Mouse (Mus musculus) megakaryocyte-erythroid progenitor cell, adult 5-6 weeks (primary cell): ENCODE measurements around the gene Mapkapk3. TPM values are rescaled to one million over a fixed set of nuclear protein-coding genes. Genes with fewer than 3 reads are reported as not detected.
A peak's percentile ranks its signal among the peaks of the same experiment; 100 is the strongest.

Experiments
- ATAC-seq: replicated peaks from 2 replicates; pipeline ENCODE4 v1.8.0; 2016; ENCODE audit warnings: mild to moderate bottlenecking, inconsistent platforms; ENCODE audit not compliant: severe bottlenecking, poor library complexity, low FRiP score, low TSS enrichment
- total RNA-seq, 2 experiments: library from RNA; stranded (forward) in 1 of 2; stranded (reverse) in 1 of 2; fragments of 200-1000, 215-1000 nt in 1 of 2; fragments of >200 nt in 1 of 2; fragmentation: Nextera tagmentation in 1 of 2; gene quantifications; 2 replicates each; pipeline ENCODE4 v1.2.3; 2014 to 2017

The Mapkapk3 gene
- total RNA-seq (2014; fragmentation: Nextera tagmentation) (26.8 and 34.0 TPM in 2 replicates), total RNA-seq (2017) (26.9 and 31.6 TPM in 2 replicates)

GRCm38 (mm10) chr9:107289211-107290076 lies at the start of gene Mapkapk3:
TSS of gene Mapkapk3 (minus strand) at chr9:107289877.
- peak; percentile 78 for ATAC-seq

DNA sequence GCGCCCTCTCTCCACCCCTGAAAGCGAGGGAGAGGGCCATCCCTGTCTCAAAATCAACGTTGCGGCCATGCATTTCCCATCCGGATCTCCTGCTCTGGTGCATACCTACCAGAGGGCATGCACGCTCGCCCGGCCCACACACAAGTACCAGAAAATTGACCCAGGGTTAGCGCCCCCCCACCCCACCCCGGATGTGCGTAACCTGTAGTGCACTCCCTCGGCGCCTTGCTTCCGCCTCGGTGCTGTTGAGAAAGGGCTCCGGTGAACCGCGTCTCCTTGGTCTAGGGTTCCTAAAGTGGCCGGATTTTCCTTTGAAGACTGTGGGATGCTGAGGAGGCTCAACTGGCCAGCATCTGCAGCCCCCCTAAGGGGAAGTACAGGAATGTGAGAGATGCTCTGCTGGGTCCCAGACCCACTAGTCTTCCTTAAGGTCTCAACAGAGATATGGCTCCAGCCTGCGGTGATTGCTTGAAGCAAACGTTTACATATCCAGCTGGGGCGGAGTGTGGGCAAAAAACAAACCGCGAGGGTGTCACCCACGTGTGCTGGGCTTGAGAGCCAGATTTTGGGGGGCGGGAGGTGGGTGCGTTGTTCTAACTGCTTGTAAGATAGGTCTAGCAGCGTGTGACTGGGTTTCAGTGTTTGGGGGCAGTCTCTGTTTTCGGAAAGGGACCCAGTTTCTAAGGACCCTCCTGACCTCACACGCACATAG lies 48.7 kb upstream of the Mapkapk3 start, which contains the start of gene Hemk1:
TSS of gene Hemk1 (minus strand) at position 179 of the 712 bp plus-strand sequence.
- peak; percentile 51 for ATAC-seq

- ATAC-seq = no peak
Observed at GRCm38 (mm10) chr9:107336386-107336785, 46.7 kb upstream of the Mapkapk3 start.

- peak; percentile 42; the same call in 1 of the 2 replicates for ATAC-seq
Observed at GRCm38 (mm10) chr9:107335909-107336308, 46.2 kb upstream of the Mapkapk3 start.

- no peak for ATAC-seq
Observed at GRCm38 (mm10) chr9:107335046-107335445, 45.4 kb upstream of the Mapkapk3 start.

GRCm38 (mm10) chr9:107334356-107334755 lies 44.7 kb upstream of the Mapkapk3 start:
- ATAC-seq = no peak

DNA sequence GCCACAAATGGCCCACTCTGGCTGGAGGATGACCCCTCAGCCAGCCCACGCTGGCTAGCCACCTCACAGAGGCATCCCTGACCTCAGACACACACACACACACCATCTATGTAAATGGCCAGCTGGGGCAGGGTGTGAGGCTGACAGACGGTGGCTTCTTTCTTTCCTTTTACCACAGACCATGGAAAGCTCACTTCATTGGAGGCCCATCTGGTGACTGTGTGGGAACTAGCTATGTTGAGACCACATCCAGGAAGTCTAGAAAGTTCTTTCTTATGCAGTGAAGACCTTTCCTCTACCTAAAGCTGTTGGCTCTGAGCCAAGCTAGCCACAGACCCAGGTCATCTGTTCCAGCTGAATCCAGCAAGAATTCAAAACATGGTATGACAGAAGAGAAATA lies 44.0 kb upstream of the Mapkapk3 start:
- ATAC-seq = no peak

DNA sequence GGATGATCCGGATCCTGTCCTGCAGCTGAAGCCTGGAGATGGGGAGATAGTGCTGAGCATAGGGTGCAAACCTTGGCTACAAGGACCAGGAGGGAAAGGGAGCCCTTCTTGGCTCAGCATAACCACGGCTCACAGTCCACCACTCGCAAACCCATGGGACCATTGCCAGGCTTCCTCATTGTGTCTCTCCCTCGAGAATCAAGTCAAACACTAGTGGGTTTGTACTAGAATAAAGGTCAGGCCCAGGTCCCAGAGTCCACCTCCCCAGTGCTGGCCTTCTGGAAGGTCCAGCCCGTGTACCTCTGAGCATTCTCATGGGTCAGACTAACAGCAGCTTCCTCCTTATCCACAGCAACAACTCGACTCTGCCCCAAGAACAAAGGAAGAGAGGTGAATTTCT lies 41.1 kb upstream of the Mapkapk3 start:
- no peak for ATAC-seq

DNA sequence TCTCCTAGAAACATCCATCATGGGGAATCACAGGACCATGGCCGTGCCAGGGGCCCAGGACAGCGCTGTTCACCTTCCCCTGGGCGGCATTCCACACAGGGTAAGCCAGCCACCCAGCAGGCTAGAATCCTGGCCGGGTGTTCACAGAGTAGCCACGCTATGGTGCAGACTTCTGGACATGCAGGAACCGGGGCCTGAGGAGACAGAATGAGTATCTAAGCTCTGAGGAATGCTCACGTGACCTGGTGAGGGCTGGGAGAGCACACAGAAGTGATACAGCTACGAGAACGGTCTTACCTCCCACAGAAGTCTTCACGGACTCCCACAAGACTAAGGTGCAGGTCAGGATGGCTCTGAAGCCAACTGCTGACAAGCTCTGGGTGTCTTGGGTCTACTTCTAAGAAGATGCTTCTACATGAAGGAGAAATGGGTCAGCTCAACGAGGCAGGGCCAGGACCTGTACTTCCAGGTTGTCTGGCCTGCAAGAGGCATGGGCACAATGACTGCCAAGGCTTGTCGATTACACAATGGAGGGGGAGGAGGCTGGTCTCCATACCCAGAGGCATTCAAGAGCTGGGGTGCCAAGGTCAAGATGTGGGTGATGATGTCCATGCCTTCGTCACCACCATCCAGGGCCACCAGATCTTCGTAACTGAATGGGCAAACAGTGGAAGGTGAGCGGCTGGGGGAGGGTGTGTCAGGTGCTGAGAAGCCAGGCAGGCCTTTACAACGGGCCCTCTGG lies 38.4 kb upstream of the Mapkapk3 start:
- ATAC-seq = no peak

- peak; percentile 53; the same call in 1 of the 2 replicates for ATAC-seq
Observed at GRCm38 (mm10) chr9:107325904-107326303, 36.2 kb upstream of the Mapkapk3 start.

DNA sequence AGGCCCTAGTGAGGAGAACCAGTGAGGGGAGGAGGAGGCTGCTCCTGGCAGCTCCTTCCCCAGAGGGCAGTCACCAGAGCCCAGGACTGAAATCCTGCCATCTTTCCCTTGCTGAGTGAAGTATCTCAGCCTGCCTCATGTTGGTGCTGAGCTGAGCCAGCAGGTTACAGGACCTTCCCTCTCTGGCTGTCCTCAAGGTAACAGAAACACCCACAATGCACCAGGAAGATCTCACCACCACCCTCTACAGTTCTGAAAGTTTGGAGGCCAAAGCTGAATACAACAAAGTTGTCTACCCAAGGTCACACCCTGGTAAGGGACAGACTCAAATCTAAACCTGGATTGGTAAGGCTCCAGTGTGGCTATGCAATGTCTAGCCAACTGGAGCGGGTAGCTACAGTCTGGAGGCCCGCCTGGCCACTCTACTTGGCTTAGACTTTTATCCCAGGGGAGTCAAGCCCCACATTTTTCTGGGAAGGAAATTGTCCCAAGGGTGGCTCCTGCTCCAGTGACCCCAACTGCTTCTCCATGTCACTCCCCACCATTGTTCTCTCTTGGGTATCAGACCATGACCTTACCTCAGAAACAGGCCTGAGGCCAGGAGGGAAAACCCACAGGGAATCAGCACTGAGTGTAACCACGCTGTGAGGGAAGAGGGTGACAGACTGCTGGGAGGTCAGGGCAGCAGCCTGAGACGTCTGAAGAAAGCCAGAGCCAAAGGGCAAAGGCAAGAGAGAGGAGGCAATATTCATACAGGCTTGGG lies 35.3 kb upstream of the Mapkapk3 start:
- no peak for ATAC-seq

DNA sequence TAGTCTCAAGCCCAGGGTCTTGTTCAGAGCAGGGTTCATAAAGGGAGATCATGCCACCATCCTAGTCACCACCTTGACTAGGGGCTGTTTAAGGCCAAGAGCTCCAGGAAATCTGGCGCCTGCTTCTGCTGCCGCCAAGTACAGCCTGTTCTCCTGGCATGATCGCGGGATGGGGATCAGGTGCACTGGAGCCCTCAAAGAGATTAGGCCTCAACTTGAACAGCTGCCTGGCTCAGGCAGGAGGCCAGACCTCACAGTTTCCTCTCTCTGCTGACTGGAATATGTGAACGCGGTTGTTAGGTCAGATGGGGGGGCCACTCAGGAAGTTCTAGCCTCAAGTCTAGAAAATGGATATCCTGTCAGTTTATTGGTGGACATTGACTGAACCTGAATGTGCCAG lies 33.9 kb upstream of the Mapkapk3 start:
- ATAC-seq = peak; percentile 60

GRCm38 (mm10) chr9:107322461-107323050 lies 32.9 kb upstream of the Mapkapk3 start:
- ATAC-seq = no peak

DNA sequence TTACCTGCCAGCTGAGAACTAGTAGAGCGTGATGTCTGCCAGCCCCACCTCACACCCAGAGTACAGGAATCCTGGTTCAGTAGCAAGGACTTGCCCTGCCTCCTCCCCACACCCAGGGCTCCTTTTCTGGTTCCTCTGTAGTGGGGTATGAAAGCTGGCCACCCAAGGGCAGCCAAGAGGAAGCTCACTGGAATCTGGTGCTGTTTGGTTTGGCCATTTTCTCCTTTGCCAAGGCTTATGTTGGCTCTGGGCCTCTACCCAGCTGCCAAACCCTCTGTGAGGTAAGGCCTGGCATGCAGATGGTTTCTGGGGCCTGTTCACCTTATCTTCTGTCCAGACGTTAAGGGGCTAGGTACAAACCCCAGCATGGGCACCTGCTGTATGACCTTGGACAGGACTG lies 26.1 kb upstream of the Mapkapk3 start:
- ATAC-seq = no peak

DNA sequence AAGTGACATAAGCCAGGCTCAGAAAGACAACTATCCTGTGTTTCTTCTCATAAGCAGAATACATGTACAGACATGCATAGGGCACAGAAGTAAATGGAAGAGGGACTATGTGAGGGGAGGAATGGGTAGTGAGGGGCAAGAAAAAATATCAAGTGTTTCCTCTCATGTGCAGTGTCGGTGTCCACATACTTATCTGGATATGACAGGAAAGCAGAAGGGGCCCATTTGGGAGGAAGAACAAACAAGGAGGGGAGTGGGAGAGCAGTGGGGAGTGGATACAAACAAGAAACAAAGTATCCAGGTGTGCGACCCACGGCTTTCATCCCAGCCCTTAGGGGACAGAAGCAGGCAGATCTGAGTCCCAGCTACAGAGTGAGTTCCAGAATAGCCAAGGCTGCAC lies 24.2 kb upstream of the Mapkapk3 start:
- ATAC-seq = no peak

- peak; percentile 86 for ATAC-seq
Observed at GRCm38 (mm10) chr9:107312811-107313584, 23.3 kb upstream of the Mapkapk3 start.

DNA sequence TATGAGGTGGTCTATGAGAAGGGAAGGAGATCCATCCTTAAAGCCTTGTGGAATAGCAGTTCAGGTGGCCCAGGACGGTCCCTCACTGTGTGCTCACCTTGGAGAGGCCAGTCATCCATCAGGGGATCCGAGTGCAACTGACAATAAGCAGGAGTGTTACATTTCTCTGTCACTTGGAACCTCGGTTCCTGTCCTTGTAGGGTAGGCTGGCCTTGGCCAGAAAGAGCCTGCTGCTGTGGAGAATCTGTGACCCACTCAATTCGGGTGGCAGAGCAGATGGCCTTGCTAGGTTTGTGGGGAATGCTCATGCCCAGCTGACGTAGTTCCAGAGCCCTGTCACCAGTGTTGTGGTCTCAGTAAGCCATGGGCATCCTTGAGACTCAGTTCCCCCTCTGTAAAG lies 19.9 kb upstream of the Mapkapk3 start:
- no peak for ATAC-seq

DNA sequence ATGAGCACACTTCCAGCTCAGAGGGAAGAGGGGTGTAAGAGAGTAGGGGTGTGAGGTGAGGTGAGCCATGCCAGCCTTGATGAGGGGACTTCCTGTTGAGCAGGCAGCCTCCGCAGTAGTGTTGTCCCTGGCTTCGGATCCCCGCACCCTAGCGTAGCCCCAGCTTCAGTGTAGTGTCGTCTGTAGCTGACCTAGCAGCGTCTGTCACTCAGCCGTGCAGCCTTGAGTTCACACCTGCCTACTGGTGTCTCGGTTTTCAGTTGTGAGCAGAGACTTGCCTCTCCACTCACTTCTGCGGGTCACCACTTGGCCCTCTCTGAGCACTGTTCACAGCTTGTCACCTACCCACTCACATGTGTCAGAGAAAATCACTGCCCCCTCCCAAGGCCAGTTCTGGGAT lies 19.5 kb upstream of the Mapkapk3 start:
- ATAC-seq = no peak
